Mouse (Mus musculus) adrenal gland, adult 2 months (tissue): ENCODE data around the gene Slc29a4. TPM values are rescaled to one million over a fixed set of nuclear protein-coding genes. Genes with fewer than 3 reads are reported as not detected.

Experiments
- DNase-seq: peaks from one replicate; pipeline ENCODE4 v3.0.0; 2021
- polyA plus RNA-seq: library from polyadenylated mRNA; depleted of rRNA; stranded (reverse); fragments of >200 nt; gene quantifications from 2 replicates; pipeline ENCODE4 v1.2.3, GENCODE M21; 2012; rRNA removed
- total RNA-seq, 2 experiments: library from RNA; stranded (reverse); gene quantifications; 2 replicates each; pipeline ENCODE4 v1.2.3; 2021

Gene Slc29a4
- total and polyA plus RNA-seq, 3 experiments = 20.9 to 48.8 (median 32.0) TPM

- DNase-seq = peak; percentile 87
Measured at GRCm38 (mm10) chr5:142739941-142740340, 47.6 kb downstream of the Slc29a4 start.

GRCm38 (mm10) chr5:142747026-142747629 is 54.8 kb downstream of the Slc29a4 start:
- DNase-seq = no peak

- DNase-seq = no peak
Measured at GRCm38 (mm10) chr5:142750173-142750572, 57.9 kb downstream of the Slc29a4 start.

- DNase-seq = no peak
Measured at GRCm38 (mm10) chr5:142752241-142752640, 59.9 kb downstream of the Slc29a4 start.

- DNase-seq = no peak
Measured at GRCm38 (mm10) chr5:142759786-142760185, 67.5 kb downstream of the Slc29a4 start.

GRCm38 (mm10) chr5:142761326-142761983 is 69.1 kb downstream of the Slc29a4 start:
- no peak for DNase-seq

- DNase-seq = no peak
Measured at GRCm38 (mm10) chr5:142762082-142762807, 69.9 kb downstream of the Slc29a4 start.

- no peak for DNase-seq
Measured at GRCm38 (mm10) chr5:142764306-142764705, 72.0 kb downstream of the Slc29a4 start.

- DNase-seq = no peak
Measured at GRCm38 (mm10) chr5:142764889-142765288, 72.6 kb downstream of the Slc29a4 start.

GRCm38 (mm10) chr5:142766708-142767107 is 74.4 kb downstream of the Slc29a4 start:
- DNase-seq = no peak

GRCm38 (mm10) chr5:142767937-142768336 is 75.6 kb downstream of the Slc29a4 start:
- DNase-seq = peak; percentile 82

GRCm38 (mm10) chr5:142768352-142769267 is 76.3 kb downstream of the Slc29a4 start:
- DNase-seq = no peak

GRCm38 (mm10) chr5:142769641-142770040 is 77.3 kb downstream of the Slc29a4 start:
- DNase-seq = no peak

GRCm38 (mm10) chr5:142771034-142771433 is 78.7 kb downstream of the Slc29a4 start:
- DNase-seq = no peak

- DNase-seq = peak; percentile 47
Measured at GRCm38 (mm10) chr5:142771964-142772363, 79.7 kb downstream of the Slc29a4 start.

Other genes starting within 250 kb of the Slc29a4 start
- 10 to 100 TPM; 18.5 to 22.7 TPM for gene Ap5z1, start 228.6 kb upstream of the Slc29a4 start, total RNA-seq
- 75.8 and 77.7 TPM in 2 replicates for gene Ap5z1, start 228.6 kb upstream of the Slc29a4 start, polyA plus RNA-seq
- gene Papolb, start 162.4 kb upstream of the Slc29a4 start, total RNA-seq = under 1 TPM; 0.09 to 0.21 TPM
- 0.03 TPM in 1 of 2 replicates, not detected in the other for gene Papolb, start 162.4 kb upstream of the Slc29a4 start, polyA plus RNA-seq
- gene Radil, start 141.4 kb upstream of the Slc29a4 start, total RNA-seq = 1 to 10 TPM; 3.5 to 9.3 TPM
- 4.9 and 8.3 TPM in 2 replicates for gene Radil, start 141.4 kb upstream of the Slc29a4 start, polyA plus RNA-seq
- gene Mmd2, start 83.7 kb upstream of the Slc29a4 start, total RNA-seq = 10 to 100 TPM; 35.9 to 53.9 TPM
- 32.0 and 51.8 TPM in 2 replicates for gene Mmd2, start 83.7 kb upstream of the Slc29a4 start, polyA plus RNA-seq
- 100 to 1,000 TPM in 1 of 2 experiments, 10 to 100 TPM in 1; 90.9 to 108 TPM for gene Wipi2, start 64.8 kb upstream of the Slc29a4 start, total RNA-seq
- gene Wipi2, start 64.8 kb upstream of the Slc29a4 start, polyA plus RNA-seq = 58.0 and 63.5 TPM in 2 replicates
- gene Tnrc18, start 125.2 kb downstream of the Slc29a4 start, total RNA-seq = 10 to 100 TPM; 58.6 to 72.1 TPM
- gene Tnrc18, start 125.2 kb downstream of the Slc29a4 start, polyA plus RNA-seq = 91.5 and 110 TPM in 2 replicates
- 10 to 100 TPM in 1 of 2 experiments, 1 to 10 TPM in 1; 9.6 to 11.4 TPM for gene Fbxl18, start 202.9 kb downstream of the Slc29a4 start, total RNA-seq
- 42.3 and 44.3 TPM in 2 replicates for gene Fbxl18, start 202.9 kb downstream of the Slc29a4 start, polyA plus RNA-seq
- gene Actb, start 214.2 kb downstream of the Slc29a4 start, total RNA-seq = 1,000 to 10,000 TPM; 3,681 to 3,786 TPM
- 3,805 and 4,221 TPM in 2 replicates for gene Actb, start 214.2 kb downstream of the Slc29a4 start, polyA plus RNA-seq